Mouse (Mus musculus): ENCODE measurements around the gene Acot1.

DNA sequence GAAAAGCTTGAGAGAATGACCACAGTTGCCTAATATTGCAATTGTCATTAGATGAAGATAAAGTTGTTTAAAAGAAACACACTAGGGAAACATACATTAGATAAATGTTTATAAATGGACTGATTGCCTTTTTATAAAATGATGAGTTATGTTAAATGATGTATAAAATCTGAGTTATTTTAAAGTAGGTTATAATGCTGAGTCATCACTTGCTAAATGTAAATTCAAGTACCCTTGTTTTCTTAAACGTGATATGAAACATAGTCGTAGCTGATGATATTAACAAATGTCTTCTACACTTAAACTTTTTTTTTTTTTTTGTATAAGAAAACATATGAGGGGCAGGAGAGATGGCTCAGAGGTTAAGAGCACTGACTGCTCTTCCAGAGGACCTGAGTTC, 54.5 kb downstream of the Acot1 start:
- TF ChIP-seq POLR2A (IDR thresholded peaks at IDR 0.05; ENCODE audit: borderline replicate concordance, extremely low read depth, insufficient read depth, insufficient read length, poor library complexity, severe bottlenecking) (no peak), CTCF (IDR thresholded peaks at IDR 0.05; ENCODE audit: borderline replicate concordance, extremely low read depth, insufficient read depth, insufficient read length) (no peak)
